Mouse (Mus musculus): ENCODE measurements around the gene Calr3.

DNA sequence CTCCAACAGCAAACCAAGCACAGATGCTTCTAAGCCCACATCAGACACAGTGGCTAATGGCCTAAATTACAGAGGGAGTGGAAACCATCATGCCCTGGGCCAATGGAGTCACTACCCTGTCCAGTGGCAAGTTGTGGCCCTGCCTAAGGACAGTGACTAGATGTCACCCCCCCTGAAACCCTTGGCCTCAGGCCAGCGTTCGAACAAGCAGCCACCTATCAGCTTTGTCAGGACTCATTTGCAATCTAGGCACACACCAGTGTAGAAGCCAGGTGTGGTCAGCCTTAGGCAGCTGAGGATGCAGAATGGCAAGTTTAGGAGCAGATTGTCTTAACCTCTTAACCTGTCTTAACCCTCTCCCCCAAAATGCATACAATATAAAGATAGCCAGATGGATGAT is 28.4 kb downstream of the Calr3 start:
- TF ChIP-seq CTCF (conservative IDR thresholded peaks at IDR 0.05; ENCODE audit: insufficient read depth, insufficient read length, low read depth, low read length) (no peak), POLR2A (IDR thresholded peaks at IDR 0.05; ENCODE audit: low read depth, low read length) (no peak)

Data from kidney, adult 2 months (tissue).